Mouse (Mus musculus): ENCODE measurements around the gene Wwtr1. TPM values are rescaled to one million over a fixed set of nuclear protein-coding genes. Genes with fewer than 3 reads are reported as not detected.

Wwtr1 gene
- total RNA-seq (2023): 0.33 TPM

DNA sequence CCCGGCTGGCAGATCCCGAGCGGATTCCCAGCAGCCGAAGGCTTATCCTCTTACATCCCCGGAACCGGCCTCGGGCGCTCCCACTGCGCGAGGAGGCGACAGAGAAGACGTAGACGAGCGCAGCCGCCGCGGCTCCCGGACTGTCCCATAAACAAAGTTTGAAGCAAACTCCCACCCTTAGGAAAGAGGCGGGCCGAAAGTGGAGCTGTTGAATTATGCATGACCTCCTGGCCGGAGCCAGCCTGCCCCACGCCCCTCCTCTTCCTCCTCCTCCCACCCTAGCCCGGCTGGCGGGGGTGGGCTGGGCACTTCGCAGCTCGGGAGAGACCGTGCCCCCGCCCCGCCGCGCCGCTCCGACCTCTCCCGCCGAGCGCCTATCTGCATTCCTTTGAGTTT is at the start of gene Wwtr1:
Wwtr1 (minus strand) TSS at position 251 of the 396 bp plus-strand sequence.

DNA sequence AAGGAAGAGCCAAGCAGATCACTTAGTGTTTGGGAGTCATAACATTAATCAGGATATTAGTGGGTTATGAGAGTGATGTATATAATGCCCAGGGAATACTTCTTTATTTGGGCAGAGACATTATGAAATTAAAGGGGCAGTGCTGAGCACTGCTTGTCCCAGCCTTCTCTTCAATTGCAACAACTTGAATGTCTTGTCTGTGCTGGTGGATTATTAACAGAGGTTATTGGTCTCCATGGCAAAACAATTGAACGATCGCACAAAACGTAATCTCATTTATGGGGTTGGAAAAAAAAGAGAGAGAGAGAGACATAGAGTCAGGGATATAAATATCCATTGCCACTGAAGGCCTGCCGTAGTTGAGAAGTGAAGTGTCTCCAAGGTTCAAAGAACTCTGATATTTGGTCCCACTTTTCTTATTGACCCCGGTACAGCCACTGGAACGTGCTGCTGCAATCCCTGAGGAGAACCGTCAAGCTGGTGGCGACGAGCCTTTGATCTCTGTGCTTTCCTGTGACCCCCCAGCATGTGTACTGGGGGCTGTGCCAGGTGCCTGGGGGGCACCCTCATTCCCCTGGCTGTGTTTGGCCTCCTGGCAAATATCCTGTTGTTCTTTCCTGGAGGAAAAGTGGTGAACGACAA is 150.5 kb downstream of the Wwtr1 start, which contains the start of gene Tm4sf4:
Tm4sf4 (plus strand) TSS at position 226 of the 642 bp plus-strand sequence.

Other genes with a start within 250 kb of the Wwtr1 start
- not detected for gene Tm4sf4, start 150.6 kb downstream of the Wwtr1 start, total RNA-seq (2023)
- gene Commd2, start 75.8 kb upstream of the Wwtr1 start, total RNA-seq (2023): 20.4 TPM
- gene Ankub1, start 116.9 kb upstream of the Wwtr1 start, total RNA-seq (2023): not detected
- gene Rnf13, start 160.2 kb upstream of the Wwtr1 start, total RNA-seq (2023): 50.0 TPM

Data from CD4-positive naive resting alpha-beta T cell, adult 57 days (primary cell).